Mouse (Mus musculus) bone marrow, adult 2 months (tissue): ENCODE results near the gene Selenof.

Source experiments
- CTCF ChIP-seq: fragments of 200-500 bp; IDR thresholded peaks from 2 replicates; pipeline ENCODE4 v1.5.1; 2011; ENCODE audit warnings: low read length, control low read depth; ENCODE audit not compliant: control insufficient read depth, insufficient read depth
- POLR2A ChIP-seq: fragments of 200-500 bp; IDR thresholded peaks from 2 replicates; pipeline ENCODE4 v1.6.1; 2011; ENCODE audit warnings: low read depth, mild to moderate bottlenecking, control low read depth, low read length, borderline replicate concordance; ENCODE audit not compliant: control insufficient read depth

GRCm38 (mm10) chr3:144540805-144541204 is 29.3 kb upstream of the Selenof start:
- TF ChIP-seq CTCF: no peak
- no peak for TF ChIP-seq POLR2A
